Mouse (Mus musculus) Muller cell, postnatal 12 days (primary cell): ENCODE measurements at regions not wholly inside any gene's neighbourhood (a gene's known extent, or its start where the extent isn't known, plus 50 kb on each side); places are given as distances from the start of the nearest gene placed in this dataset.
A peak's percentile ranks its signal among the peaks of the same experiment; 100 is the strongest.

Experiments
- DNase-seq: peaks from one replicate; pipeline ENCODE4 v3.0.0-alpha.2; 2015; ENCODE audit errors: inconsistent ontology term

DNA sequence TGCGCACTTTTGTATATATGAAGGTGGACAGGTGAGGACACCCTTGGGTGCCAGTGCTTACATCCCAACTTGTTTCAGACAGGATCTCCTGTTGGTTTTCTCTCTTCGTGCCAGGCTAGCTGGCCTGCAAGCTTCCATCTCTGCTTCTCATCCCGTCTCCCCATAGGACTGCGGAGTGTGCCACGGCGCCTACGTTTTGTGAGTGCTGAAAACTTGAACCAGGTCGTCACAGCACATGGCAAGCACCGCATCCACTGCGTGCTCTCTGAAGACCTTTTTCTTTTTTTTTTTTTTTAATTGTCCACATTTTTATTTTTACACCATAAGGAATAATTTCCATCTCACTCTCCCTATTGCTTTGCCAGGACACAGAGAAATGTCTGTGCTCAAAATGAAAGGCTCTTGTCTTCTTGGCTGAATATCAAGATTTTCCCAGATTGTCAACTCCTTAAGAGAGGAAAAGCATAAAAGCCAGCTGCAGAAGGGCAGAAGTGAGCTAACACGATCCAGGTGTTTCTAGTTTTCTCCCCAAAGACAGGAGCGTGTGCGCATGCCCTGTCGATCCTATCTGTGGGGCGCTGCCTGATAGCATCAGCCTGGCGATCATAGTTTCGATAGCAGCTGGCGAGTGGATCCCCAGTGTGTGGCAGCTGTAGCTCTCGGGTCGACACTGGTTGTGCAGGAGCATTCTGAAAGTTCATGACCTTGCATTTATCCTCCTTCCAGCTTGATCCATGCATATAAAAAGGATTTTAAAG is 326.4 kb upstream of the Ddhd1 start:
- DNase-seq = no peak

DNA sequence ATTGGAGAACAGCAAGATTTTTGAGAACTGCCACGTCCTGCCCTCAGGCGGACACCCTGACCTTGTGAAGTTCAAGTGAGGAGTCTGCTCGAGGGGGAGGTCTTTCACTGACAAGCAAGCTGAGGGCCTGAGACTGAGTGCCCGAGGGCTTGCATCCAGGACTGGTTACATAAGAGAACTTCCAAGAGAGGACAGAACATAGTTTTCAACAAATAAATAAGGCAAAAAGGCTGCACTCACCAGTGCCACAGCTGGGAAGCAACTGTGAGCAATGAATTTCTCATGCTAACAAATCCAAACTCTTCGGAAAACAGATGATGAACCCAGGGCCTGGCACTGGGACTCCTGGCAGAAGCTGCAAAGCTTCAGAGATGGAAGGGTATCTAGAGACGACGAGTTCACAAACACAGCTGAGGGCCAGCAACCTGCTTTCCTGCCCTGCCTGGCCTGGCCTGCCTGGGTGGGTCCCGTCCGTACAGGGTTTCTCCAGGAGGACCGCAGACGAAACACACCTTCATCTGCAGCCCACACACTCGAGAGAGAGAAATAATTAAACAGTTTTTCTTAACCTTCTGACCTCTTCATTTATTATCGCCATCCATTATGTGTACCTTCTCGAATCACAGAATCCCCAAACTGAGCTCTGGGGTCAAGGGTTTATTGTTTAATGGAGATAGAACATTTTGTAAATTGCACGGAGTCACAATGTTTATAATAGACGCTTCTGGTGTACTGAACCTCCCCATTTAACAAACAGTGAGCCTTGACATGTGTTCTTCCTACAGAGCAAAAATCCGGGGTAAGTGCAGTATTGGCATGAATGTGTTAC is 334.3 kb upstream of the Ddhd1 start:
- DNase-seq = no peak

GRCm38 (mm10) chr14:45992870-45993135 is 334.9 kb upstream of the Ddhd1 start:
- DNase-seq = peak; percentile 59

GRCm38 (mm10) chr14:45993669-45994068 is 335.7 kb upstream of the Ddhd1 start:
- peak; percentile 73 for DNase-seq

DNA sequence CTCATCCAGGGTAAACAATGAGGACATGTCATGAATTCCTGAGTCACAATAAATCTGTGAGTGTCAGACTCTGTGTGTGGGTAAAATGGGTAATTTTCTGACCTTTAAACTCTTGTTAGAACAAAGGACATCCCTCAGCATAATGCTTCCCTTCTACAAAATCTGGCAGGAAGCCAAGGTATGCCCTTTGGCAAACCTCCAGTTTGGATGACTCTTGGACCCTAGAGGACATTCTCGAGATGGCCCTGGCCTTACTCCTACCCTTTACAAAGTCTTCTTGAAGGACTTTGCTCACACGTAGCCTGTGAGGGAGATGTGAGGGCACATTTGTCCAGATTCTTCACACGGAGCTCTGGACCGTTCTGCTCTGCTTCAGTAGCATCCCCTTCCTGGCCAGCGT is 338.8 kb upstream of the Ddhd1 start:
- peak; percentile 87 for DNase-seq

DNA sequence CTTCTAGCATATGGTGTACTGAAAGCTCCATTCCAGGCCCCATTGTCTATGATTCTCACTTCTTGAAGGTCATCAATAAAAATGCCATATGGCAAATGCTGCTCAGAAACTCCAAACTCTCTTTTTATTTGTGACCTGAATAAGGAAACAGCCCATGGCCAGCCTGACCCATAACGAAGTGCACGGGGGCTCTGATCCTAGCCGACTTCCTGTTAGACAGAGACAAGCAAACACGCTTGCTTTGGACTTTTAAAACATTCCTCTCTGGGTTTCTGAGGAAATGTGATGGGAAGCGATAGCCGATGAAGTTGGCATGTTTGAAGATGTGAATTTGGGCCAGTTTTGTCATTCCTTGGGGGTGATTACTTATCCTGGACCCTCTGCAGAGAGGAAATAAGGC is 346.1 kb upstream of the Ddhd1 start:
- DNase-seq = no peak

DNA sequence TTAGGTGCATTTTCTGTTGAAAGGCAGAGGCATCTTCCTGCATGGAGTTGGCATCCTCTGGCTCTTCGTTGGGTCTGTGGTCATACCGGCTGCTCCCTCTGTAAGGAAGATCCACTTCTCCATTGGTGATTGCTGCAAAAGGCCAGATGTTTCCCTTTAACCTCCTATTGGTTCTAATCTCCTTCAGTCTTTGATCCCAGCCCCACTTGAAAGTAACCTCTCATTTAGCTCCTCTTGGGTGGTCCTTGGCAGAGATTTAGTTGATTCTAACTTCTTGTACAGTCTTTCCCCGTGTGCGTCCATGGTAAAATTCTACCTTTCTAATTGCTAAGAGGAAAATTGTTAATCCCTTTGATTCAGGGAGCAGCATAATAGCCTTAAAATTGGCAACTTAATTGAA is 347.4 kb upstream of the Ddhd1 start:
- DNase-seq = no peak

GRCm38 (mm10) chr14:46013232-46013631 is 355.3 kb upstream of the Ddhd1 start:
- DNase-seq = no peak

DNA sequence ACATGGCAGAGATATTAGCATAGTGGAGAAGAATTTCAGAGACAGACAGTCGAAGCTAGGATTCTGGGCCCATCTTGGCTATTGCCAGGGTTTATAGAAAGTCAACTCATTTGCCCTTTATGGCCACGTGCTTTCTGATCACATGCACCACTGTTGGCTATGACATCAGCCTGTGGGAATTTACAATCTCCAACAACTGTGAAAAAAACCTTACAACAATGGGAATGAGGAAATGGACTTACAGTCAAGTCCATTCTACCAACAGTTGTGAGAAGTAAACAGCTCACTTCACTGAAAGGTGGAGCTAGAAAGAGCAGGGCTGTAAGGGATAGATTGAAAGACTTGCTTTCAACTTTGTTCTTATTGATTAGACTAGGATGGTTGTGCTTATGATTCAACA is 356.1 kb upstream of the Ddhd1 start:
- DNase-seq = no peak

DNA sequence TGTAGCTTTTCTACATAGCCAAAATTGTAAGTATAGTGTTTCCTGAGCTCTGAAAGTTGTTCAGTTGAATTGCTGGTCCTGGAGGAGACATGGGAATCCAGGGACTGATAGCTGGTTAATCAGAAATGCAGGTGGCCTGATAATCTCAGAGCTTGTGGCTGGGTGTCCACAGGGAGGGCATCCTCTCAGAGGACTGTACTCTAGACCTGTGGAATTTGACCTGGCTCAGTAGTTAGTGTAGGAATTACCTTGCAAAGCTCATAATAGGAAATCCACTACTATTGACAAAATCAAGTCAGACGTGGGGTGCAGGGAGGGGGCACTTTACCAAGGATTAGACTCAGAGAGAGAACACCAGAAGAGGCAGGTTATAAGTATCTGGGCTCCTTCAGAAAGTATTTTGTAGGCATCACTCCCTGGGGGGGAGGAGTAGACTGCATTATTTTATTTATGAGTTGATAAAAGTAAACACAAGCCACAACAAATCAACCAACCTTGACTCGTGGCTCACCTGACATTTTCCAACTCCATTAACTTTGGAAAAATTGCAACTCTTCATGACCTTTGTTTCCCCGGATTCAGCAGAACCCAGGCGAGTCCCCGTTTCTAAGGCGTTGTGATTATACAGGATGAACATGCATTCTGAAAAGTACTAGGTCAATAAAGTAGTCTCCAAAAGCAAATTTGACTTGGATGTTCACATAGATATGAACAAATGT is 357.9 kb upstream of the Ddhd1 start:
- DNase-seq = no peak

DNA sequence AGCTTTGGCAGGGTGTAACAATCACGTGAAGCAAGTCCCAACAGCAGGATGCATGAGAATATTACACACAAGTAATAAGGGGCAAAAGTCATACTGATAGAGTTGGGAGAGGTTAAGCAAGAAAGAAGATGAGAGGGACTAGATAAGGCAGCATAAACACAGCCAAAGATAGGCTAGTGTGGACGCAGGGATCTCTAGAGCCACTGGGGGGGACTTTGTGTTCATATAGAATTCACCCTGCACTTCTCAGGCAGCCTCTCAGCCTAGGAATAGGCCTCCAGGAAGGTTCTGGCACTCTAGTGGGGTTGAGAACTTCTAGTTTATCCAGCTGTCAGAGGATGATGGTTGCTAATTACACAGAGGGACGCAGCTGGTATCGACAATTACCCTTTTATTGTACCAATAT is 358.8 kb upstream of the Ddhd1 start:
- no peak for DNase-seq

GRCm38 (mm10) chr14:46017286-46017685 is 359.3 kb upstream of the Ddhd1 start:
- no peak for DNase-seq

- no peak for DNase-seq
Observed at GRCm38 (mm10) chr14:46017976-46018375, 360.0 kb upstream of the Ddhd1 start.

DNA sequence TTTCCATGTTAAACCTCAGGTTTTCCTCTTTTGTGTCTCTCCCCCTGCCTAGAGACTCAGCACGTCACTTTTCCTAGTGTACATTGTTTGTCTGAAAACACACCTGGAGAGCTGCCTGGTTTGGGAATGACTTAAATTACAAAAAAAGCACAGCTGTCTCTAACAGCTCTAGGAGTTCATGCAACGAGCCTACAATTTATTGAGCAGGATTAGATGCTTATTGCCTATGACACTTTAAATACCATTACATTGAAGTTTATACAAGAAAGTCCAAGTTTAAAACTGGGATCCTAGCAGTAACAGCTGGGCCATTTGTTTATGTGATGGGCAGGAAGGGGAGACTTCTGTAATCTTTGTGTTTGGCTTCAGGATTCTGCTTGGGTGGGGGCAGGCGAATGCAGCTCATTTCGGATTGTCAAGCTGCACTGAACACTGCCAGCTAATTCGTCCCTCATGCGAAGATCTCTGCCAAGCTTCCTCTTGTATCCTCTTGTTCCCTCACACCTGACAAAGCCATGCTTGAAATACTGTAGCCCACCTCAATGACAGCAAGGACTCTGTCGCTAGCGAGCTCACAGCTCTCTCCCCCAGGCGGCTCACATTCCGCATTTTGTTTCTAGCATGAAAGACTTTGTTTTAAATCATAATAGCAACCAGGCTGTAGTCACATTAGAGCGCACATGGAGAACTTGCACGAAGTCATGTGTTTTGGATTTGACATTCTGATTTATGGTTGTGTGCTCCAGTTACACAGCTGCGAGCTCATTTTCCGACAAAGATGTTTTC is 359.8 kb upstream of the Gm15217 start:
- no peak for DNase-seq

- peak; percentile 17 for DNase-seq
Observed at GRCm38 (mm10) chr14:46034301-46034700, 344.9 kb upstream of the Gm15217 start.

DNA sequence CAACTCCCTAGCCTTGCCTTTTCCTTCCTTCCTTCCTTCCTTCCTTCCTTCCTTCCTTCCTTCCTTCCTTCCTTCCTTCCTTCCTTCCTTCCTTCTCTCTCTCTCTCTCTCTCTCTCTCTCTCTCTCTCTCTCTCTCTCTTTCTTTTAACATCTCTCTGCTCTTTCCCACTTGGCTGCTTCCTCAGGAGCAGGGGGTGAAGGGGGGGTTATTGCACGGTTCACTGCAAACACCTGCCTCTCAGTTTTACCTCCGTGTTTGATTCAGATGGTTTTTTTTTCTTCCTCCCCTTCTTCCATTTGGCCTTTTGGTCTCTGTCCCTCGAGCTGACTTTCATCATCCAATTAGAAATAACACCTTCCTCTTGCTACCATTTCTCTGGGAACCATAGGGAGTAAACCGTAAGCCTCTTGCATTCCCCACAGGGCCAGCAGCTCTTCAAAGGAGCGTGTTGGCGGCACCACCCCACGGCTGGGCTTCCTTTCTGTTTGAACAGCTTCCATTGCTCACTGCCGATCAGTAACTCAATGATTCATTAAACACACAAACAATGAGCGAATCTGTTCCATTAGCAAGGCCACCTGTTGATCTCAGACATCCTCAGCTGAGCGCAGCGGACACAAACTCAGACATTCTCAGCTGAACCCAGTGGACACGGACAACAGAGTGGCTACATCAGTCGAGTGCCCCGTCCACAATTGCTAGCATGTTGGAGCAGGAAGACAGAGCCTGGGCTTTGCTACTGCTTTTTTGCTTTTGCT is 318.4 kb upstream of the Gm15217 start:
- DNase-seq = peak; percentile 95

GRCm38 (mm10) chr14:46067102-46067801 is 312.0 kb upstream of the Gm15217 start:
- peak; percentile 81 for DNase-seq

GRCm38 (mm10) chr14:46071244-46071643 is 308.0 kb upstream of the Gm15217 start:
- DNase-seq = no peak

- no peak for DNase-seq
Observed at GRCm38 (mm10) chr14:46076738-46077137, 302.5 kb upstream of the Gm15217 start.

- peak; percentile 43 for DNase-seq
Observed at GRCm38 (mm10) chr14:46077406-46078131, 301.6 kb upstream of the Gm15217 start.
